Mouse (Mus musculus) midbrain, embryonic 11.5 days (tissue): ENCODE measurements around the gene Akt1s1. TPM values are rescaled to one million over a fixed set of nuclear protein-coding genes. Genes with fewer than 3 reads are reported as not detected.

ENCODE experiments used
- ATAC-seq: fragments of 200-750 bp; cut with Nextera tagmentation; 2 replicates; pipeline ENCODE4 v1.8.0; 2017; ENCODE audit warnings: moderate TSS enrichment, moderate library complexity; ENCODE audit not compliant: low FRiP score
- DNase-seq: peaks from one replicate; pipeline ENCODE4 v3.0.0; 2015; ENCODE audit warnings: low spot score; ENCODE audit errors: missing footprints
- H3K27ac ChIP-seq: fragments of 300-500 bp; sonication (generic); 2 replicates; pipeline ENCODE4 v1.5.1; 2014; ENCODE audit warnings: low read depth, low read length
- H3K27me3 ChIP-seq: fragments of 300-500 bp; sonication (generic); 2 replicates; pipeline ENCODE4 v1.6.1; 2014; ENCODE audit warnings: mild to moderate bottlenecking, low read length, moderate library complexity, mixed read lengths; ENCODE audit not compliant: control insufficient read depth, insufficient read depth
- H3K36me3 ChIP-seq: fragments of 300-500 bp; sonication (generic); 2 replicates; pipeline ENCODE4 v1.6.1; 2014; ENCODE audit warnings: mild to moderate bottlenecking, low read length, moderate library complexity, mixed read lengths; ENCODE audit not compliant: control insufficient read depth, insufficient read depth
- H3K4me1 ChIP-seq: fragments of 300-500 bp; sonication (generic); 2 replicates; pipeline ENCODE4 v1.6.1; 2014; ENCODE audit warnings: low read length; ENCODE audit not compliant: control insufficient read depth, insufficient read depth
- H3K4me2 ChIP-seq: fragments of 300-500 bp; sonication (generic); 2 replicates; pipeline ENCODE4 v1.6.1; 2014; ENCODE audit warnings: mild to moderate bottlenecking, moderate library complexity
- H3K4me3 ChIP-seq: fragments of 300-500 bp; sonication (generic); 2 replicates; pipeline ENCODE4 v1.5.1; 2014; ENCODE audit warnings: low read depth, low read length
- H3K9ac ChIP-seq: fragments of 300-500 bp; sonication (generic); 2 replicates; pipeline ENCODE4 v1.6.1; 2014; ENCODE audit warnings: low read length
- H3K9me3 ChIP-seq: fragments of 300-500 bp; sonication (generic); 2 replicates; pipeline ENCODE4 v1.6.1; 2016; ENCODE audit warnings: low read length; ENCODE audit not compliant: control insufficient read depth
- WGBS: fragments of 180-500 bp; shearing (Covaris S2); extraction: QIAGEN DNeasy Blood & Tissue Kit; methylation state at CpG from one replicate; pipeline ENCODE4 v1.1.7; 2014; 5-methylcytosine and 5-hydroxymethylcytosine counted together
- polyA plus RNA-seq: library from polyadenylated mRNA; unstranded; fragments of >200 nt; fragmentation: Nextera tagmentation; extraction: Ambion mirVana; gene quantifications from 2 replicates; pipeline ENCODE4 v1.2.1, GENCODE M21; 2014

Akt1s1 gene
- polyA plus RNA-seq, 1 experiment from 2014 or later: 34.3 TPM

DNA sequence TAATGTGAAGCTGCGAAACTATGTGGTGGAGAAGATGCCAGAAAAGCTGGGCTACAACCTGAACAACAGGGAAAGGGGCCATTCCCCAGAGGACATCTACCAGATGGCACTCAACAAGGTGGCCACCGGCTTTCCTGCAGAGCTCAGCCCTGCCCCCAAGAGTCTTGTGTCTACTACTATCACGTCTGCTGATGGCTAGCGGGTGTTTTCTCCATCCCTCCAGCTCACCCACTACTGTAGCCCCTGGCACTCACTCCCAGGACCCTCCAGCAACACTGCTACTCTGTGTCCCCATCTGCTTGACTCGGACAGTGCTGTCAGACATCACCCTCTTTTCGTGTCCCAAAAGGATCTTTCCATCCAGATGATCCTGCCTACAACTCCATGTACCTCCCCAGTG, 10.7 kb upstream of the Akt1s1 start:
- 89% methylated on average over 6 of the region's 6 CpGs for whole genome bisulfite sequencing
- Histone ChIP-seq H3K4me3 (no peak overlapping the region), H3K27ac (no peak overlapping the region), H3K36me3 (0 out of 2 replicates have a peak, but pooled peaks cover 3% of the 10 kb centered on the region), H3K4me2 (no peak overlapping the region), H3K9ac (no peak overlapping the region), H3K27me3 (peaks cover 20% of the 10 kb centered on the region), H3K9me3 (no peaks in the 10 kb centered on the region), H3K4me1 (peaks cover 9% of the 10 kb centered on the region)
- no peak for DNase-seq
- ATAC-seq: no peak

DNA sequence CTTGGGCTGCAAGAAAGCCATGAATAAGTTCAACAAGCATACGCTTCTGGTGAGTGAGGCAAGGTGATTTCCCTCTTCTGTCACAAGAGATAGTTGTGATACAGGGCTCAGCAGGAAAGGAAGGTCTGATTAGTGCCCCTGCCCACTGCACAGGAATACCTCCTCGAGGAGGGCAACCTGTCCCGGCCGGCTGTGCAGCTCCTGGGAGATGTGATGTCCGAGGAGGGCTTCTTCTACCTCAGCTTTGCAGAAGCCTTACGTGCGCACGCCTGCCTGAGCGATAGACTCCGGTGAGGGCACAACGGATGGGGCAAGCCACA, 9.7 kb upstream of the Akt1s1 start:
- H3K36me3 ChIP-seq: peaks cover 7% of the 10 kb centered on the region
- DNase-seq (peak; percentile 89), ATAC-seq (no peak)
- H3K27me3 ChIP-seq: peaks cover 20% of the 10 kb centered on the region
- H3K4me1 ChIP-seq: peaks cover 9% of the 10 kb centered on the region
- H3K27ac ChIP-seq: no peak overlapping the region
- peak overlapping the region; percentile 47 for H3K4me2 ChIP-seq
- peak overlapping the region; percentile 16; the same call in 1 of the 2 replicates for H3K4me3 ChIP-seq
- H3K9me3 ChIP-seq: no peaks in the 10 kb centered on the region
- peak overlapping the region; percentile 44; the same call in 1 of the 2 replicates for H3K9ac ChIP-seq
- WGBS: 30% methylated on average over 11 of the region's 11 CpGs

DNA sequence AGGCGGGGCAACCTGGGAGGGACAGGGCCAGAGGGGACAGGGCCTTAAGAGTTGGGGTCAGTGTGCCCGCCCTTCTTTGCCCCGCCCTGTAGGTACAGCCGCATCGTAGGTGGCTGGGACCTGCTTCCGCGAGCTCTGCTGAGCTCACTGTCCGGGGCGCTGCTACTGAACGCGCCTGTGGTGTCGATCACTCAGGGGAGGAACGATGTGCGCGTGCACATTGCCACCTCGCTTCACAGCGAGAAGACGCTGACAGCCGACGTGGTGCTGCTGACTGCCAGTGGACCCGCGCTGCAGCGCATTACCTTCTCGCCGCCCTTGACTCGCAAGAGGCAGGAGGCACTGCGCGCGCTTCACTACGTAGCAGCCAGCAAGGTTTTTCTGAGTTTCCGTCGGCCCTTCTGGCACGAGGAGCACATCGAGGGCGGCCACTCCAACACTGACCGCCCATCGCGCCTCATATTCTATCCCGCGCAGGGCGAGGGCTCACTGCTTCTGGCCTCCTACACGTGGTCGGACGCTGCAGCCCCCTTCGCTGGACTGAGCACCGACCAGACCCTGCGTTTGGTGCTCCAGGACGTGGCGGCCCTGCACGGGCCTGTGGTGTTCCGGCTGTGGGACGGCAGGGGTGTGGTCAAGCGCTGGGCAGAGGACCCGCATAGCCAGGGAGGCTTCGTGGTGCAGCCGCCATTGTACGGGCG, 9.2 kb upstream of the Akt1s1 start:
- Histone ChIP-seq H3K27ac (no peak overlapping the region), H3K36me3 (peaks cover 12% of the 10 kb centered on the region), H3K4me2 (peak overlapping the region; percentile 47), H3K9me3 (no peaks in the 10 kb centered on the region), H3K9ac (peak overlapping the region; percentile 44), H3K27me3 (peaks cover 20% of the 10 kb centered on the region), H3K4me1 (peaks cover 9% of the 10 kb centered on the region), H3K4me3 (peak overlapping the region; percentile 16)
- WGBS: 4% methylated on average over 58 of the region's 58 CpGs
- DNase-seq: peak; percentile 91
- peak; percentile 74 for ATAC-seq

DNA sequence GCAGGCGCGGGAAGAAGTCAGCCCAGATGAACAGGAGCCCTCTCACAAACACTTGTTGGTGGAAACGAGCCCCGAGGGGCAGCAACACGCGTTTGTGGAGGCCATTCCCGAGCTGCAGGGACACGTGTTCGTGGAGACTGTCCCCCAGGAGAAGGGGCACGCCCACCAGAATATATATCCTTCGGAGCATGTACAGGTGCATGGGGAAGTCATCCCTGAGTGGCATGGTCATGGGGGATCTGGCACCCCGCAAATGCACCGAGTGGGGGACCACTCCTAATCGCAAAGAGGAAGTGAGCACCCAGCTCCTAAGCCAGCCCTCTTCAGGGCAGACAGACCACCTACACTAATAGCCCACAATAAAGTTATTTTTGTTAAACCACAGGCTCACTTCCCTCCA, 8.4 kb upstream of the Akt1s1 start:
- Histone ChIP-seq H3K4me1 (peaks cover 9% of the 10 kb centered on the region), H3K27me3 (peaks cover 20% of the 10 kb centered on the region), H3K9me3 (no peaks in the 10 kb centered on the region), H3K4me2 (no peak overlapping the region), H3K4me3 (no peak overlapping the region), H3K36me3 (peaks cover 15% of the 10 kb centered on the region), H3K27ac (no peak overlapping the region), H3K9ac (no peak overlapping the region)
- no peak for DNase-seq
- WGBS: 61% methylated on average over 14 of the region's 14 CpGs
- ATAC-seq: no peak

DNA sequence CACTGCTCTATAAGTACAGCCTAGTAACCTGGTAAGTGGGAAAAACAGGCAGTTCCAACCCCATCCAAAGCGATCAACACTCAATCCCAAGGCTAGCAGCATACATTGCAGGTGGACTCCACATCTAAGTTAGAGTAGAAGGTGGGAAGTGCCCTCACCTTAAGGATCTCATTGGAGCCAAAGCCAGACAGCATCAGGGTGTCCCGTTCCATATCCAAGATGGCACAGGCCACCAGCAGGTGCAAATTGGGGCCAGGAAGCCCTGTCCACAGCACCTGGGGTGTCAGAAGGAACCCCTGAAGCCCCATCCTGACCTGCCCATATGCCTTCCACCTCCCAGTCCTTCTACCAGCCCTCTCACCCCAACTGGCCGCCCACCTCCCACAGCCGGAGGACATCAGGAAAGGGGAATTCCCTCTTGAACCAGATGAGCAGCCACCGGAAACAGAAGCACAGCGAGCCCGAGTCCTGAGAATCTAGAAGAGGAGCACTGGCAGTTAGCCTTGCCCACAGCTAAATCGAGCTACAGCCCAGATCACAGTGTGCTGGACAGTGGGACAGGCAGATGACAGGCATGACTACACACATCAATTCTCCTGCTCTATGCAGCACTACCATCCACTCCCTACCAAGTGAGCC, 6.8 kb upstream of the Akt1s1 start:
- Histone ChIP-seq H3K4me3 (no peak overlapping the region), H3K36me3 (peaks cover 19% of the 10 kb centered on the region), H3K9me3 (no peaks in the 10 kb centered on the region), H3K4me1 (peaks cover 9% of the 10 kb centered on the region), H3K27ac (no peak overlapping the region), H3K9ac (no peak overlapping the region), H3K4me2 (no peak overlapping the region), H3K27me3 (peaks cover 20% of the 10 kb centered on the region)
- no peak for ATAC-seq
- DNase-seq: no peak
- WGBS: 90% methylated on average over 8 of the region's 8 CpGs

DNA sequence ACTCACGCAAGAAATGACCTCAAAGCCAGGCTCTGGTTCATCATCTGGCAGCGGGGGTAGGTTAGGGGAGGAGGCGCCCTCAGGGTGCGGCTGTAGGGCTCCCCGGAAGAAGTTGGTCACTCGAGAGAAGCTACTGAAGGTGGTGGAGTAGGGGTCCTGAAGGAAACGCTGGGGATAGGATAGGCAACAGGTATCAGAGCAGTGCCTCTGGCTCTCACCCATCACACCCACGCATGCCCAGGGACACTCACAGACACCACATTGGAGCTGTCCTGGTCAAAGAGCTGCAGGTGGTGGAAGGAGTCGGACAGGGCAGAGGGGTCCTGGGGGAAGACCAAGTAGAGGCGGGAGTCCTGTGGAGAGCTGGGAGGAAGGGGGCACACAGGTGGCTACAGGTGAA, 3.8 kb upstream of the Akt1s1 start:
- Histone ChIP-seq H3K9me3 (no peaks in the 10 kb centered on the region), H3K36me3 (peaks cover 19% of the 10 kb centered on the region), H3K27me3 (peaks cover 7% of the 10 kb centered on the region), H3K4me1 (peaks cover 10% of the 10 kb centered on the region), H3K9ac (no peak overlapping the region), H3K4me3 (no peak overlapping the region), H3K4me2 (no peak overlapping the region), H3K27ac (no peak overlapping the region)
- 96% methylated on average over 10 of the region's 10 CpGs for WGBS
- ATAC-seq (no peak), DNase-seq (no peak)

DNA sequence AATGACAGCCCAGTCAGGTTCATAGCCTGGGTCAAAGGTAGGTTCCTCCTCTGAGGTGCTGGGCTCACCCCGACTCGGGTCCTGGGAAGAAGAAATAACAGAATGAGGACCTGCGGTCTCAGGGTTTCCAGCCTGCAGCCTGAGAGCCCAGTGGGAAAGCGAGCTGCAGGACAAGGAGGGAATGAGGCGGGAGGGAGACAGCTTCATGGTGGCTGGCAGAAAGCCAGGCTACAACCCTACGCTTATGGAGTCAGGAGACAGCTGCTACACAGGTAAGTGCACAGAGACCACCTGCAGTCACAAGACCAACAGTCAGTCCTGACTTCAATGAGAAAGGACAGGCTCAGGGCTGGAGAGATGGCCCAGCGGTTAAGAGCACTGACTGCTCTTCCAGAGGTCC, 2.0 kb upstream of the Akt1s1 start:
- no peak overlapping the region for H3K9ac ChIP-seq
- H3K4me3 ChIP-seq: no peak overlapping the region

DNA sequence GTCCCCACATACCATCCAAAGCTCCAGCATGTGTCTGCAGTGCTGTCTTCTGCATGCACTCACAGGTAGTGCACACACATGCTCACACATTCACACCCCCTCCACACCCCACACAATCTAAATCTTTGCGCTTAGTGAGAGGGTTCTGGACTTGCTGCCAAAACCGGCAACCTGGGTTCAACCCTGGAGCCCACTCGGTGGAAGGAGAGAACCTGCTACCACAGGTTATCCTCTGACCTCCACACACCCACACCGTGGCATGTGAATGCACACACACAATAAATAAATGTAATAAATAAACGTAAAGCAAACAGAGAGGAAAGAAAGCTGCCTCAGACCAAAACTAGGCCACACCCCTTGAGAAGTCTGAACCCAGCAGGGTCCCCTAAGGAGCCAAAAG, 1.0 kb upstream of the Akt1s1 start:
- H3K4me3 ChIP-seq: peak overlapping the region; percentile 83
- H3K9me3 ChIP-seq: no peaks in the 10 kb centered on the region
- WGBS: 85% methylated on average over 5 of the region's 5 CpGs
- no peak overlapping the region for H3K27ac ChIP-seq
- DNase-seq (no peak), ATAC-seq (no peak)
- no peaks in the 10 kb centered on the region for H3K27me3 ChIP-seq
- peaks cover 18% of the 10 kb centered on the region for H3K36me3 ChIP-seq
- peak overlapping the region; percentile 75 for H3K4me2 ChIP-seq
- H3K4me1 ChIP-seq: peaks cover 15% of the 10 kb centered on the region
- H3K9ac ChIP-seq: peak overlapping the region; percentile 89

More for the DNA sequence above, 2.0 kb upstream of the Akt1s1 start:
- DNase-seq (no peak), ATAC-seq (no peak)
- Histone ChIP-seq H3K36me3 (peaks cover 19% of the 10 kb centered on the region), H3K27ac (no peak overlapping the region), H3K4me1 (peaks cover 15% of the 10 kb centered on the region), H3K9me3 (no peaks in the 10 kb centered on the region), H3K4me2 (no peak overlapping the region), H3K27me3 (no peaks in the 10 kb centered on the region)
- 90% methylated on average over 7 of the region's 7 CpGs for WGBS

DNA sequence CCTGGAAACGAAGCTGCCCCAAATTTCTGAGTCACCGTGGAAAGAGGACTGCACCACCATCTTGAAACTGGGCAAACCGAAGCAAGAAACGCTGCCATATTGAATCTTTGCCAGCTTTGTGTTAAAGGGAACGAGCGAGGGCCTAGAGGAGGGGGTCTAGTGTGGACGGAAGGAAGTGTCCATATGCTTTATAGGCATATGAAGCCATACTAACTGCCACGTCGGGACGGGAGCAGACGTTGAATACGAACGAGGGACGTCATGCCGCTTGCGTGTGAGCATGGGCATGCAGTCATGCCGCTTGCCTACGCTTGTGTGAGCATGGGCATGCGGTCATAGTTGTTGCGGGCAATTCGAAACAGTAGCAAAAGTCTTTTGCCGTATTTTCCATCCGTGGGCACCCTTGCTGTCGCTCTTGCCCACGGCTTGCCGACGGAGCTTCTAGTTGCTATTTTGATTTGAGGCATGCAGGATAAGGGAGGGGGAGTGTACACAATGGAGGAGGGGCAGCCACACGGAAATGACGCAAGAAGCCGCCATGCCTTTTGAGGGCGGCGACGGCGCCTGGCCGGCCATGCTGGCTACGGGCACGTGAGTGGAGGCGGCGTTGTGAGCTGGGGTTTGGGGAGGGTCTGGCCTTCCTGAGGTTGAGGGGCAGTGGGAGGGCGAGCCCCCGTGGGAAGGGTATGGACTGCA, 773 bp downstream of the Akt1s1 start:
- H3K9ac ChIP-seq: peak overlapping the region; percentile 89
- H3K9me3 ChIP-seq: no peaks in the 10 kb centered on the region
- H3K4me1 ChIP-seq: peaks cover 24% of the 10 kb centered on the region
- peak; percentile 75 for ATAC-seq
- peak overlapping the region; percentile 75 for H3K4me2 ChIP-seq
- DNase-seq: peak; percentile 98
- WGBS: under 1% methylated on average over 41 of the region's 41 CpGs
- no peaks in the 10 kb centered on the region for H3K27me3 ChIP-seq
- peak overlapping the region; percentile 95 for H3K27ac ChIP-seq
- H3K36me3 ChIP-seq: peaks cover 10% of the 10 kb centered on the region; the same call in 1 of the 2 replicates
- peak overlapping the region; percentile 83 for H3K4me3 ChIP-seq
